Mouse (Mus musculus): ENCODE measurements at regions not wholly inside any gene's neighbourhood (a gene's known extent, or its start where the extent isn't known, plus 50 kb on each side); places are given as distances from the start of the nearest gene placed in this dataset.

DNA sequence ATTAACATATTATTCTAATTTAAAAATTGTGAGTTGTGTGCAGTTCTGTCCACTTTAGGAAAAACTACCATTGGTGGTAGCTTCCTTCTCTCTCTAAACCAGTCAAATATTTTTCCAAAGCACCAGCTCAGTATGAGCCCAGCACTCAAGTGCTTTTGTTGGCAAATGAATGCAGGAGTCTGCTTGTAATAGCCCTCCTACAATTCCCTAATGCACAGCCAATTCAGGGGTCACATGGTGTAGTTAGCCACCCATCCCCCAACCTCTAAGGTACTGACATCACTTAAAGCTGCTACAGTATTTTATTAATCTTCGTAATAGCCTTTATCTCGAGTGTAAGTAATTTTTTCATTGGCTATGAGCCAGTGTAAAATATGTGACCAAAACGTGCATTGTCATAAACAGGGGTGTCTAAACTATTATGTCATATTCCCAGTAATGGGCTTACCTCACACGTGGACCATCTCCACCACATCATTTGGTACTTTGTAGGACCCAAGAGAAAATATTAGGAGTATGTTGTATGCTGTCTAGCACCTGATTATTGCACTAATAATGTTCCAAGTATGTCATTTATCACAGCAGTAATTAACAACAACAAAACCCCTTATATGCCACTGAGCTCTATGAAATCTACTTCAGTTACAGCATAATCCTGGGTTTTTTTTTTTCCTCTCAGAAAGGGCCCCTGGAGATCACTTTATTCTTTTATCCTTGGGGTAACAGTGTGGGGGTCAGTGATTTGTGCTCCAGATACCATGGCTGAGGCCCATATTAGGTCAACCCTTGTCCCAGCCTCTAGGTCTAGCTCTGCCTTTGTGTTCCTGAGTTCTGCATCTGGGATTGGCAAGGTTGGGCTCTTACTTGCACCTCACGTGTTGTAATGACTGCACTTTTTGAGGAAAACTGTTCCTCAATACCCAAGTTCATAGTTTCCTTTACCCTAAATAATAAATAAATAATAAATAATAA is 822.7 kb upstream of the 2610301B20Rik start:
- TF ChIP-seq MAX (IDR thresholded peaks at IDR 0.05; ENCODE audit: low read depth) (no peak), MYOD1 (IDR thresholded peaks at IDR 0.05; ENCODE audit: control insufficient read depth in 1 of 3, insufficient read length in 2 of 3, low read depth in 2 of 3) (no peak), MYOG (IDR thresholded peaks at IDR 0.05; ENCODE audit: control insufficient read depth in 1 of 3, insufficient read depth in 1 of 3, insufficient read length in 2 of 3, low read depth in 2 of 3) (no peak), POLR2A (IDR thresholded peaks at IDR 0.05; ENCODE audit: insufficient read length, low read depth) (no peak), SRF (IDR thresholded peaks at IDR 0.05; ENCODE audit: control insufficient read depth, insufficient read length, low read depth) (no peak), USF1 (IDR thresholded peaks at IDR 0.05; ENCODE audit: low read depth) (no peak), E2F4 (IDR thresholded peaks at IDR 0.05; ENCODE audit: insufficient read depth) (no peak), TCF3 (IDR thresholded peaks at IDR 0.05; ENCODE audit: insufficient read length, low read depth) (no peak)

Data from myocyte (in vitro differentiated cells).